Mouse (Mus musculus) heart, embryonic 10.5 days (tissue): ENCODE measurements around the gene Olfr51. TPM values are rescaled to one million over a fixed set of nuclear protein-coding genes. Genes with fewer than 3 reads are reported as not detected.
"Not testable (repeated sequence)": the region's sequence is repeated elsewhere in the genome, so short reads cannot be mapped to it uniquely, and the experiment has no call there.

Experiments used
- DNase-seq: peaks from one replicate; pipeline ENCODE4 v3.0.0-alpha.2; 2017; ENCODE audit warnings: low spot score
- H3K27ac ChIP-seq: fragments of 300-500 bp; sonication (generic); 2 replicates; pipeline ENCODE4 v1.5.1; 2016; ENCODE audit warnings: mild to moderate bottlenecking
- H3K27me3 ChIP-seq: fragments of 300-500 bp; sonication (generic); 2 replicates; pipeline ENCODE4 v1.6.1; 2016; ENCODE audit warnings: mild to moderate bottlenecking; ENCODE audit not compliant: poor library complexity, insufficient read depth, severe bottlenecking
- H3K36me3 ChIP-seq: fragments of 300-500 bp; sonication (generic); 2 replicates; pipeline ENCODE4 v1.6.1; 2016; ENCODE audit warnings: mild to moderate bottlenecking, moderate library complexity
- H3K4me1 ChIP-seq: fragments of 300-500 bp; sonication (generic); 2 replicates; pipeline ENCODE4 v1.6.1; 2016; ENCODE audit warnings: mild to moderate bottlenecking
- H3K4me3 ChIP-seq: fragments of 300-500 bp; sonication (generic); 2 replicates; pipeline ENCODE4 v1.5.1; 2016; ENCODE audit warnings: mild to moderate bottlenecking, moderate library complexity
- H3K9me3 ChIP-seq: fragments of 300-500 bp; sonication (generic); 2 replicates; pipeline ENCODE4 v1.6.1; 2016; ENCODE audit warnings: mild to moderate bottlenecking, moderate library complexity
- WGBS: fragments of 180-500 bp; shearing (Covaris S2); methylation state at CpG from one replicate; pipeline ENCODE4 v1.1.7; 2016; 5-methylcytosine and 5-hydroxymethylcytosine counted together
- polyA plus RNA-seq: library from polyadenylated mRNA; unstranded; fragments of >200 nt; fragmentation: Nextera tagmentation; extraction: Ambion mirVana; gene quantifications from 2 replicates; pipeline ENCODE4 v1.2.1, GENCODE M21; 2016

The Olfr51 gene
- polyA plus RNA-seq, 1 experiment from 2014 or later: not detected

- 82% methylated on average over 2 of the region's 2 CpGs for WGBS
- no peak overlapping the region for H3K4me3 ChIP-seq
- H3K4me1 ChIP-seq: no peaks in the 10 kb centered on the region
- H3K36me3 ChIP-seq: no peaks in the 10 kb centered on the region
- DNase-seq: no peak
- H3K27me3 ChIP-seq: no peaks in the 10 kb centered on the region
- H3K9me3 ChIP-seq: no peaks in the 10 kb centered on the region
- H3K27ac ChIP-seq: no peak overlapping the region
Measured at GRCm38 (mm10) chr11:51035951-51036350, 32.6 kb downstream of the Olfr51 start.

- not testable (repeated sequence) for H3K27ac ChIP-seq, H3K27me3 ChIP-seq, H3K9me3 ChIP-seq, DNase-seq, H3K36me3 ChIP-seq, H3K4me1 ChIP-seq, H3K4me3 ChIP-seq
- WGBS: 70% methylated on average over 3 of the region's 3 CpGs
Measured at GRCm38 (mm10) chr11:51044776-51045175, 41.4 kb downstream of the Olfr51 start.

- not testable (repeated sequence) for H3K27ac ChIP-seq, H3K4me1 ChIP-seq, H3K4me3 ChIP-seq, H3K27me3 ChIP-seq, DNase-seq, H3K9me3 ChIP-seq, H3K36me3 ChIP-seq
- 67% methylated on average over 3 of the region's 3 CpGs for WGBS
Measured at GRCm38 (mm10) chr11:51047809-51048208, 44.4 kb downstream of the Olfr51 start, which contains the start of gene Olfr1375. Gene Olfr1375 (plus strand): TSS chr11:51048109.

- no peaks in the 10 kb centered on the region for H3K4me1 ChIP-seq
- no peaks in the 10 kb centered on the region for H3K9me3 ChIP-seq
- no peaks in the 10 kb centered on the region for H3K27me3 ChIP-seq
- WGBS: 63% methylated on average over 2 of the region's 2 CpGs
- H3K27ac ChIP-seq: no peak overlapping the region
- no peak for DNase-seq
- no peaks in the 10 kb centered on the region for H3K36me3 ChIP-seq
- no peak overlapping the region for H3K4me3 ChIP-seq
Measured at GRCm38 (mm10) chr11:51051678-51052077, 48.3 kb downstream of the Olfr51 start.

GRCm38 (mm10) chr11:51053230-51053629 lies 49.8 kb downstream of the Olfr51 start:
- H3K27ac ChIP-seq: no peak overlapping the region
- WGBS: 50% methylated on average over 3 of the region's 3 CpGs
- no peaks in the 10 kb centered on the region for H3K4me1 ChIP-seq
- H3K4me3 ChIP-seq: no peak overlapping the region
- H3K9me3 ChIP-seq: no peaks in the 10 kb centered on the region
- no peaks in the 10 kb centered on the region for H3K36me3 ChIP-seq
- DNase-seq: no peak
- H3K27me3 ChIP-seq: no peaks in the 10 kb centered on the region

GRCm38 (mm10) chr11:51059151-51059571 lies 55.8 kb downstream of the Olfr51 start, which contains the start of gene Zfp354a:
Gene Zfp354a (plus strand): TSS chr11:51059257.
- peak; percentile 91 for DNase-seq
- under 1% methylated on average over 32 of the region's 32 CpGs for WGBS
- H3K9me3 ChIP-seq: no peaks in the 10 kb centered on the region
- H3K36me3 ChIP-seq: peaks cover 15% of the 10 kb centered on the region
- peak within 1 kb of the TSS; percentile 97 for H3K27ac ChIP-seq
- no peaks in the 10 kb centered on the region for H3K27me3 ChIP-seq
- peaks cover 9% of the 10 kb centered on the region for H3K4me1 ChIP-seq
- peak within 1 kb of the TSS; percentile 91 for H3K4me3 ChIP-seq

Other genes with a start within 250 kb of the Olfr51 start
- 16.9 and 20.5 TPM in 2 replicates for gene Zfp354c, start 175.9 kb upstream of the Olfr51 start, polyA plus RNA-seq
- gene Zfp879, start 162.0 kb upstream of the Olfr51 start, polyA plus RNA-seq: 0.33 and 0.44 TPM in 2 replicates
- gene Grm6, start 152.9 kb upstream of the Olfr51 start, polyA plus RNA-seq: 0.06 and 0.16 TPM in 2 replicates
- gene Zfp454, start 115.9 kb upstream of the Olfr51 start, polyA plus RNA-seq: 4.5 and 6.5 TPM in 2 replicates
- gene Zfp2, start 87.4 kb upstream of the Olfr51 start, polyA plus RNA-seq: 8.6 and 11.1 TPM in 2 replicates
- gene Zfp354b, start 72.0 kb upstream of the Olfr51 start, polyA plus RNA-seq: 0.52 and 0.80 TPM in 2 replicates
- not detected in 2 replicates for gene 4933414I15Rik, start 59.8 kb upstream of the Olfr51 start, polyA plus RNA-seq
- not detected in 2 replicates for gene Prop1, start 49.8 kb upstream of the Olfr51 start, polyA plus RNA-seq
- gene Olfr1378, start 37.1 kb upstream of the Olfr51 start, polyA plus RNA-seq: not detected in 2 replicates
- not detected in 2 replicates for gene Olfr1377, start 21.6 kb upstream of the Olfr51 start, polyA plus RNA-seq
- not detected in 2 replicates for gene Olfr54, start 10.6 kb downstream of the Olfr51 start, polyA plus RNA-seq
- gene Olfr1375, start 44.5 kb downstream of the Olfr51 start, polyA plus RNA-seq: not detected in 2 replicates
- 6.1 and 7.4 TPM in 2 replicates for gene Zfp354a, start 55.7 kb downstream of the Olfr51 start, polyA plus RNA-seq
- not detected in 2 replicates for gene Gm12569, start 216.9 kb downstream of the Olfr51 start, polyA plus RNA-seq